Mouse (Mus musculus) small intestine, adult 2 months (tissue): ENCODE results near the gene Fggy.

Source experiments
- CTCF ChIP-seq: fragments of 200-500 bp; IDR thresholded peaks from 2 replicates; pipeline ENCODE4 v1.5.1; 2012; ENCODE audit warnings: low read depth, mild to moderate bottlenecking, control low read depth, inconsistent platforms, low read length, moderate library complexity, mixed read lengths; ENCODE audit not compliant: insufficient replicate concordance, insufficient read length; ENCODE audit errors: extremely low read depth
- POLR2A ChIP-seq: fragments of 200-500 bp; IDR thresholded peaks from 2 replicates; pipeline ENCODE4 v1.6.1; 2012; ENCODE audit warnings: low read depth, mild to moderate bottlenecking, control low read depth, inconsistent platforms, low read length, moderate library complexity

GRCm38 (mm10) chr4:95668543-95668942, 111.2 kb downstream of the Fggy start:
- TF ChIP-seq POLR2A = no peak
- TF ChIP-seq CTCF = no peak
